Mouse (Mus musculus) inflammation-experienced regulatory T-cells (primary cell): ENCODE measurements around the gene Rbp3. TPM values are rescaled to one million over a fixed set of nuclear protein-coding genes. Genes with fewer than 3 reads are reported as not detected.

Experiments used
- polyA plus RNA-seq, 2 experiments: library from polyadenylated mRNA; unstranded; fragments of 100-300 nt; shearing (Covaris generic); gene quantifications; one replicate each; pipeline ENCODE4 v1.2.1; 2017

Rbp3 gene
- under 1 TPM in 1 of 2 experiments, not detected in 1; 0.08 TPM for polyA plus RNA-seq

GRCm38 (mm10) chr14:33953761-33954160 lies at the start of gene Rbp3:
Rbp3 (plus strand) TSS chr14:33954003.

GRCm38 (mm10) chr14:33923168-33924070 lies 30.4 kb upstream of the Rbp3 start, which contains the start of gene Gdf10:
Gdf10 (plus strand) TSS chr14:33923587.

GRCm38 (mm10) chr14:33940739-33941138 lies 13.1 kb upstream of the Rbp3 start, which contains the start of gene Gdf2:
Gdf2 (plus strand) TSS chr14:33941039.

GRCm38 (mm10) chr14:33978604-33979059 lies 24.8 kb downstream of the Rbp3 start, which contains the start of gene Zfp488:
Zfp488 (minus strand) TSS chr14:33978764.

Other genes with a start within 250 kb of the Rbp3 start
- not detected for gene Gdf10, start 30.4 kb upstream of the Rbp3 start, polyA plus RNA-seq
- gene Gdf2, start 13.0 kb upstream of the Rbp3 start, polyA plus RNA-seq = not detected
- 1 to 10 TPM in 1 of 2 experiments, under 1 TPM in 1; 0.12 to 1.8 TPM for gene Zfp488, start 24.8 kb downstream of the Rbp3 start, polyA plus RNA-seq
- not detected for gene Gm30083, start 61.2 kb downstream of the Rbp3 start, polyA plus RNA-seq
- under 1 TPM in 1 of 2 experiments, not detected in 1; 0.29 TPM for gene Gm5460, start 62.8 kb downstream of the Rbp3 start, polyA plus RNA-seq
- gene Antxrl, start 98.7 kb downstream of the Rbp3 start, polyA plus RNA-seq = not detected
- under 1 TPM in 1 of 2 experiments, not detected in 1; 0.86 TPM for gene Anxa8, start 132.0 kb downstream of the Rbp3 start, polyA plus RNA-seq
- under 1 TPM in 1 of 2 experiments, not detected in 1; 0.64 TPM for gene A630023A22Rik, start 148.8 kb downstream of the Rbp3 start, polyA plus RNA-seq
- not detected for gene Npy4r, start 198.5 kb downstream of the Rbp3 start, polyA plus RNA-seq
- under 1 TPM; 0.16 to 0.65 TPM for gene Gprin2, start 247.7 kb downstream of the Rbp3 start, polyA plus RNA-seq